Mouse (Mus musculus) erythroblast, adult 5-6 weeks (primary cell): ENCODE results near the gene Zcchc10. TPM values are rescaled to one million over a fixed set of nuclear protein-coding genes. Genes with fewer than 3 reads are reported as not detected.

ENCODE experiments used
- ATAC-seq: replicated peaks from 2 replicates; pipeline ENCODE4 v1.8.0; 2016; ENCODE audit warnings: moderate number of reproducible peaks, mild to moderate bottlenecking, moderate TSS enrichment, inconsistent platforms; ENCODE audit not compliant: poor library complexity, low FRiP score, severe bottlenecking
- total RNA-seq, 2 experiments: library from RNA; stranded (forward) in 1 of 2; stranded (reverse) in 1 of 2; fragments of 150-400 nt in 1 of 2; fragments of 200-764, 138-1000 nt in 1 of 2; gene quantifications; 2 replicates each; pipeline versions ENCODE4 v1.2.3 to v1.2.4; 2015 to 2017; ENCODE audit warnings: low replicate concordance in 2 of 2

Gene Zcchc10
- total RNA-seq, 2 experiments from 2014 or later = 0.94 to 7.9 TPM

DNA sequence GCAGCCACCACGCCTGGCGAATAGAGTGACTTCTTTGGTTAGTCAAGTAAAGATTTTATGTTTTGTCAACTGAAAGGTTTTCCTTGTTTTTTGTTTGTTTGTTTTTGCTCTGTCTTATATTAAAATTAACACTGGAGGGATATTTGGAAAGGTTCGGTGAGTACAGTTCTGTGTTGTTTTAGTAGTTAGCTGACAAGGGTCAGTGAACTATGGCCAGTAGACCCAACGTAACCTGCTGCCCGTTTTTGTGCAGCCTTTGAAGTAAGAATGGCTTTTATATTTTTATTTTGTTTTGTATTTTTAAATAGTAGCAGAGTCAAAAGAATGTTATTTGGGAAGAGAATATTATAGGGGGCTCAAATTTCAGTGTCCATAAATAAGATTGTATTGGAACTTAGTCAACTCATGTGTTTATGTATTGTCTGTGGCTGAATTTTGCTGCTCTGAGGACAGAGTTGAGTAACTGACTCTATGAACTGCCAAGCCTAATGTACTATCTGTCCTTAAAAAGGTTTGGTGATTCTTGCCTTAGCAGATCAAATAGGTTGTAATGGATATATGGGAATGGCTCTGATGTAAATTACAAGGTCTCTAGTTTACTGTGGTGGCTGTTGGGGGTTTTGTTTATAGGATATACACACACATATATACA is 34.2 kb downstream of the Zcchc10 start:
- no peak for ATAC-seq

DNA sequence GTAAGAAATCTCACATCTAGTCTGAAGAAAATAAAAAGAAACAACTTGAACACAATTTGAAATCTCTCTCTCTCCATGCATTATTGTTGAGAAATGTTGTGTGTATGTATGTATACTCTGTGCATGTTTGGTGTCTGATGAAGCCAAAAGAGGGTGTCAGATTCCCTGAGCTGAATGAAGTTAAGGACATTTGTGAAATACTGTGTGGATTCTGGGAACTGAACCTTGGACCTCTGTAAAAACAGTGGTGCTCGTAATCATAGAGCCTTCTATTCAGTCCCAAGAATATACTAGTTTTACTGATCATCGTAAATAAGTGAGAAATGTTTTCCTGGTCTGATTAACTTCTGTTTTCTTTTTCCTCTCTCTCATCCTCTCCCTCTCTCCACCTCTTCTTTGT is 42.6 kb downstream of the Zcchc10 start:
- ATAC-seq = no peak

DNA sequence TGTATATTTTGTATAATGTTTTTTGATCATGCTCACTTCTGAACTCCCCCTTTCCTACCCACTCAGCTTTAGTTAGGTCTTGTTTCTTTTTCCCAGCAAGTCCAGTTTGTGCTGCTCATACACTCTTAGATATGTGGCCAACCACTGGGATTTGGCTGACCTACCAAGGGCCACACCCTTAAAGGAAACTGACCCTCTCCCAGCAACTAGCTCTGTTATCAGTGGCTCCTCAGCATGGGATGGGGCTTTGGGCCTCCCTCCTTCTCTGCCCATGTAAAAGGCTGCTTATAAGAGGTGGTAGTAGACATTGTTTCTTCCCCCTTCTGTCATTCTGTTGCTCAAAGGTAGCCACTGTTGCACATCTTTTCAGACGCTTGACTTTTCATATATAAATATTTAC is 54.4 kb downstream of the Zcchc10 start:
- ATAC-seq = 0 out of 2 replicates have a peak, but pooled peaks have one; percentile 39

Other genes starting within 250 kb of the Zcchc10 start
- gene Hspa4, start 24.2 kb upstream of the Zcchc10 start, total RNA-seq (2015; ENCODE audit: low replicate concordance) = 40.9 and 48.5 TPM in 2 replicates
- 93.7 and 111 TPM in 2 replicates for gene Hspa4, start 24.2 kb upstream of the Zcchc10 start, total RNA-seq (2017; ENCODE audit: low replicate concordance)
- gene Aff4, start 26.2 kb downstream of the Zcchc10 start, total RNA-seq (2015; ENCODE audit: low replicate concordance) = 32.2 and 50.3 TPM in 2 replicates
- 12.0 and 25.4 TPM in 2 replicates for gene Aff4, start 26.2 kb downstream of the Zcchc10 start, total RNA-seq (2017; ENCODE audit: low replicate concordance)
- gene Leap2, start 98.5 kb downstream of the Zcchc10 start, total RNA-seq (2015; ENCODE audit: low replicate concordance) = not detected in 2 replicates
- gene Leap2, start 98.5 kb downstream of the Zcchc10 start, total RNA-seq (2017; ENCODE audit: low replicate concordance) = not detected in 2 replicates
- gene Uqcrq, start 106.2 kb downstream of the Zcchc10 start, total RNA-seq (2015; ENCODE audit: low replicate concordance) = 24.5 and 74.4 TPM in 2 replicates
- gene Uqcrq, start 106.2 kb downstream of the Zcchc10 start, total RNA-seq (2017; ENCODE audit: low replicate concordance) = 7.6 and 16.6 TPM in 2 replicates
- not detected in 2 replicates for gene Gdf9, start 106.3 kb downstream of the Zcchc10 start, total RNA-seq (2015; ENCODE audit: low replicate concordance)
- gene Gdf9, start 106.3 kb downstream of the Zcchc10 start, total RNA-seq (2017; ENCODE audit: low replicate concordance) = not detected in 2 replicates
- gene Gm10447, start 132.4 kb downstream of the Zcchc10 start, total RNA-seq (2015; ENCODE audit: low replicate concordance) = not detected in 2 replicates
- not detected in 2 replicates for gene Gm10447, start 132.4 kb downstream of the Zcchc10 start, total RNA-seq (2017; ENCODE audit: low replicate concordance)
- gene Shroom1, start 132.5 kb downstream of the Zcchc10 start, total RNA-seq (2015; ENCODE audit: low replicate concordance) = not detected in 2 replicates
- gene Shroom1, start 132.5 kb downstream of the Zcchc10 start, total RNA-seq (2017; ENCODE audit: low replicate concordance) = not detected in 2 replicates
- gene Gm9837, start 145.8 kb downstream of the Zcchc10 start, total RNA-seq (2015; ENCODE audit: low replicate concordance) = not detected in 2 replicates
- not detected in 2 replicates for gene Gm9837, start 145.8 kb downstream of the Zcchc10 start, total RNA-seq (2017; ENCODE audit: low replicate concordance)
- 2.3 and 2.5 TPM in 2 replicates for gene Gm9945, start 155.5 kb downstream of the Zcchc10 start, total RNA-seq (2015; ENCODE audit: low replicate concordance)
- gene Gm9945, start 155.5 kb downstream of the Zcchc10 start, total RNA-seq (2017; ENCODE audit: low replicate concordance) = 5.2 and 6.7 TPM in 2 replicates
- gene Sowaha, start 155.6 kb downstream of the Zcchc10 start, total RNA-seq (2015; ENCODE audit: low replicate concordance) = 178 and 210 TPM in 2 replicates
- gene Sowaha, start 155.6 kb downstream of the Zcchc10 start, total RNA-seq (2017; ENCODE audit: low replicate concordance) = 298 and 357 TPM in 2 replicates
- gene Sept8, start 194.6 kb downstream of the Zcchc10 start, total RNA-seq (2015; ENCODE audit: low replicate concordance) = 28.1 and 29.9 TPM in 2 replicates
- gene Sept8, start 194.6 kb downstream of the Zcchc10 start, total RNA-seq (2017; ENCODE audit: low replicate concordance) = 31.2 and 60.5 TPM in 2 replicates
- gene Kif3a, start 242.7 kb downstream of the Zcchc10 start, total RNA-seq (2015; ENCODE audit: low replicate concordance) = 1.3 and 4.4 TPM in 2 replicates
- gene Kif3a, start 242.7 kb downstream of the Zcchc10 start, total RNA-seq (2017; ENCODE audit: low replicate concordance) = 2.8 and 5.2 TPM in 2 replicates